Mouse (Mus musculus): Measurements from ENCODE around the gene 9130008F23Rik. TPM values are rescaled to one million over a fixed set of nuclear protein-coding genes. Genes with fewer than 3 reads are reported as not detected.

9130008F23Rik gene
- 4.6 and 5.4 TPM in 2 replicates for polyA plus RNA-seq (2015; fragmentation: Nextera tagmentation; extraction: Ambion mirVana)

GRCm38 (mm10) chr17:40879924-40880691 is at the start of gene 9130008F23Rik:
TSS of gene 9130008F23Rik (minus strand) at chr17:40880559.
- Histone ChIP-seq H3K4me1 (no peaks in the 10 kb centered on the region), H3K27me3 (replicated peaks) (no peaks in the 10 kb centered on the region), H3K9ac (peak within 1 kb of the TSS; percentile 52), H3K27ac (peak within 1 kb of the TSS; percentile 78), H3K4me3 (replicated peaks) (peak within 1 kb of the TSS; percentile 73), H3K9me3 (no peaks in the 10 kb centered on the region), H3K4me2 (peak within 1 kb of the TSS; percentile 80), H3K36me3 (no peaks in the 10 kb centered on the region)
- ATAC-seq (ENCODE audit: insufficient read depth, low FRiP score, low read depth): peak; percentile 92
- WGBS: 0% methylated on average over 40 of the region's 40 CpGs

- Histone ChIP-seq H3K4me2 (no peak overlapping the region), H3K4me1 (no peaks in the 10 kb centered on the region), H3K27me3 (replicated peaks) (no peaks in the 10 kb centered on the region), H3K27ac (no peak overlapping the region), H3K4me3 (replicated peaks) (no peak overlapping the region), H3K36me3 (no peaks in the 10 kb centered on the region), H3K9ac (no peak overlapping the region), H3K9me3 (no peaks in the 10 kb centered on the region)
- 88% methylated on average over 2 of the region's 2 CpGs for WGBS
- no peak for ATAC-seq (ENCODE audit: insufficient read depth, low FRiP score, low read depth)
Measured at GRCm38 (mm10) chr17:40915499-40915898, 35.1 kb upstream of the 9130008F23Rik start.

- WGBS: 95% methylated on average over 2 of the region's 2 CpGs
- no peak within 1 kb of the TSS for H3K27ac ChIP-seq
- no peak for ATAC-seq (ENCODE audit: insufficient read depth, low FRiP score, low read depth)
- no peaks in the 10 kb centered on the region for H3K4me1 ChIP-seq
- H3K36me3 ChIP-seq: no peaks in the 10 kb centered on the region
- H3K9ac ChIP-seq: no peak within 1 kb of the TSS
- H3K27me3 ChIP-seq (replicated peaks): no peaks in the 10 kb centered on the region
- no peak within 1 kb of the TSS for H3K4me2 ChIP-seq
- no peak within 1 kb of the TSS for H3K4me3 ChIP-seq (replicated peaks)
- no peaks in the 10 kb centered on the region for H3K9me3 ChIP-seq
Measured at GRCm38 (mm10) chr17:40914250-40914649, 33.9 kb upstream of the 9130008F23Rik start, which contains the start of gene Glyatl3. TSS of gene Glyatl3 (minus strand) at chr17:40914350.

- Histone ChIP-seq H3K27ac (no peak overlapping the region), H3K36me3 (no peaks in the 10 kb centered on the region), H3K9ac (no peak overlapping the region), H3K9me3 (no peaks in the 10 kb centered on the region), H3K27me3 (replicated peaks) (no peaks in the 10 kb centered on the region), H3K4me3 (replicated peaks) (no peak overlapping the region), H3K4me2 (peak overlapping the region; percentile 32; the same call in 1 of the 2 replicates), H3K4me1 (peaks cover 4% of the 10 kb centered on the region; the same call in 1 of the 2 replicates)
- 11% methylated on average over 13 of the region's 14 CpGs for WGBS
- ATAC-seq (ENCODE audit: insufficient read depth, low FRiP score, low read depth): no peak
Measured at GRCm38 (mm10) chr17:40904721-40905154, 24.4 kb upstream of the 9130008F23Rik start.

- Histone ChIP-seq H3K4me3 (replicated peaks) (no peak overlapping the region), H3K4me2 (no peak overlapping the region), H3K27ac (no peak overlapping the region), H3K36me3 (no peaks in the 10 kb centered on the region), H3K27me3 (replicated peaks) (no peaks in the 10 kb centered on the region), H3K9me3 (no peaks in the 10 kb centered on the region), H3K9ac (no peak overlapping the region), H3K4me1 (peaks cover 4% of the 10 kb centered on the region; the same call in 1 of the 2 replicates)
- ATAC-seq (ENCODE audit: insufficient read depth, low FRiP score, low read depth): no peak
- WGBS: 10% methylated on average over 11 of the region's 11 CpGs
Measured at GRCm38 (mm10) chr17:40904056-40904597, 23.8 kb upstream of the 9130008F23Rik start.

GRCm38 (mm10) chr17:40903345-40903744 is 23.0 kb upstream of the 9130008F23Rik start:
- no peak overlapping the region for H3K4me2 ChIP-seq
- no peaks in the 10 kb centered on the region for H3K27me3 ChIP-seq (replicated peaks)
- no peak overlapping the region for H3K27ac ChIP-seq
- H3K36me3 ChIP-seq: no peaks in the 10 kb centered on the region
- no peak for ATAC-seq (ENCODE audit: insufficient read depth, low FRiP score, low read depth)
- H3K9ac ChIP-seq: no peak overlapping the region
- 62% methylated on average over 4 of the region's 4 CpGs for WGBS
- H3K4me1 ChIP-seq: peaks cover 4% of the 10 kb centered on the region; the same call in 1 of the 2 replicates
- H3K4me3 ChIP-seq (replicated peaks): no peak overlapping the region
- H3K9me3 ChIP-seq: no peaks in the 10 kb centered on the region

- H3K9ac ChIP-seq: no peak overlapping the region
- H3K4me3 ChIP-seq (replicated peaks): no peak overlapping the region
- no peak overlapping the region for H3K27ac ChIP-seq
- 48% methylated on average over 4 of the region's 4 CpGs for WGBS
- no peaks in the 10 kb centered on the region for H3K9me3 ChIP-seq
- no peak overlapping the region for H3K4me2 ChIP-seq
- H3K4me1 ChIP-seq: peaks cover 3% of the 10 kb centered on the region; the same call in 1 of the 2 replicates
- ATAC-seq (ENCODE audit: insufficient read depth, low FRiP score, low read depth): no peak
- H3K27me3 ChIP-seq (replicated peaks): no peaks in the 10 kb centered on the region
- no peaks in the 10 kb centered on the region for H3K36me3 ChIP-seq
Measured at GRCm38 (mm10) chr17:40899783-40900363, 19.5 kb upstream of the 9130008F23Rik start.

- WGBS: 54% methylated on average over 1 of the region's 1 CpGs
- H3K4me1 ChIP-seq: no peaks in the 10 kb centered on the region
- no peak overlapping the region for H3K4me2 ChIP-seq
- no peak overlapping the region for H3K27ac ChIP-seq
- H3K36me3 ChIP-seq: no peaks in the 10 kb centered on the region
- H3K9ac ChIP-seq: no peak overlapping the region
- no peaks in the 10 kb centered on the region for H3K9me3 ChIP-seq
- no peaks in the 10 kb centered on the region for H3K27me3 ChIP-seq (replicated peaks)
- no peak for ATAC-seq (ENCODE audit: insufficient read depth, low FRiP score, low read depth)
- H3K4me3 ChIP-seq (replicated peaks): no peak overlapping the region
Measured at GRCm38 (mm10) chr17:40896863-40897262, 16.5 kb upstream of the 9130008F23Rik start.

GRCm38 (mm10) chr17:40887849-40888536 is 7.6 kb upstream of the 9130008F23Rik start:
- no peak overlapping the region for H3K27ac ChIP-seq
- H3K9ac ChIP-seq: no peak overlapping the region
- H3K4me2 ChIP-seq: no peak overlapping the region
- no peak for ATAC-seq (ENCODE audit: insufficient read depth, low FRiP score, low read depth)
- H3K36me3 ChIP-seq: no peaks in the 10 kb centered on the region
- no peaks in the 10 kb centered on the region for H3K4me1 ChIP-seq
- no peak overlapping the region for H3K4me3 ChIP-seq (replicated peaks)
- H3K27me3 ChIP-seq (replicated peaks): no peaks in the 10 kb centered on the region
- 76% methylated on average over 4 of the region's 4 CpGs for WGBS
- no peaks in the 10 kb centered on the region for H3K9me3 ChIP-seq

GRCm38 (mm10) chr17:40885155-40885554 is 4.8 kb upstream of the 9130008F23Rik start:
- no peaks in the 10 kb centered on the region for H3K27me3 ChIP-seq (replicated peaks)
- no peak for ATAC-seq (ENCODE audit: insufficient read depth, low FRiP score, low read depth)
- no peak overlapping the region for H3K4me3 ChIP-seq (replicated peaks)
- no peaks in the 10 kb centered on the region for H3K9me3 ChIP-seq
- no peak overlapping the region for H3K9ac ChIP-seq
- 65% methylated on average over 4 of the region's 4 CpGs for WGBS
- no peak overlapping the region for H3K27ac ChIP-seq
- no peak overlapping the region for H3K4me2 ChIP-seq
- no peaks in the 10 kb centered on the region for H3K36me3 ChIP-seq
- H3K4me1 ChIP-seq: no peaks in the 10 kb centered on the region

- ATAC-seq (ENCODE audit: insufficient read depth, low FRiP score, low read depth): no peak
- no peaks in the 10 kb centered on the region for H3K27me3 ChIP-seq (replicated peaks)
- H3K4me3 ChIP-seq (replicated peaks): no peak overlapping the region
- no peaks in the 10 kb centered on the region for H3K36me3 ChIP-seq
- H3K4me1 ChIP-seq: no peaks in the 10 kb centered on the region
- H3K27ac ChIP-seq: no peak overlapping the region
- no peak overlapping the region for H3K4me2 ChIP-seq
- H3K9me3 ChIP-seq: no peaks in the 10 kb centered on the region
- WGBS: 76% methylated on average over 6 of the region's 6 CpGs
- H3K9ac ChIP-seq: no peak overlapping the region
Measured at GRCm38 (mm10) chr17:40882172-40882571, 1.8 kb upstream of the 9130008F23Rik start.

Measured in stomach, embryonic 15.5 days (tissue).